Mouse (Mus musculus) intestine, embryonic 14.5 days (tissue): ENCODE data around the gene Dlx3. TPM values are rescaled to one million over a fixed set of nuclear protein-coding genes. Genes with fewer than 3 reads are reported as not detected.
A peak's percentile ranks its signal among the peaks of the same experiment; 100 is the strongest.

Source experiments
- ATAC-seq: fragments of 200-750 bp; cut with Nextera tagmentation; replicated peaks from 2 replicates; pipeline ENCODE4 v1.8.0; 2017; ENCODE audit warnings: low read depth, moderate number of reproducible peaks, moderate TSS enrichment, moderate library complexity; ENCODE audit not compliant: low FRiP score, low TSS enrichment
- DNase-seq: peaks from one replicate; pipeline ENCODE4 v3.0.0-alpha.2; 2018; ENCODE audit warnings: low spot score
- H3K27ac ChIP-seq: fragments of 300-500 bp; sonication (generic); 2 replicates; pipeline ENCODE4 v1.5.1; 2014; ENCODE audit warnings: low read depth, mild to moderate bottlenecking, control low read depth
- H3K27me3 ChIP-seq: fragments of 300-500 bp; sonication (generic); replicated peaks from 2 replicates; pipeline ENCODE4 v1.6.1; 2014; ENCODE audit warnings: low read length, control low read depth; ENCODE audit not compliant: control insufficient read depth, insufficient read depth
- H3K36me3 ChIP-seq: fragments of 300-500 bp; sonication (generic); 2 replicates; pipeline ENCODE4 v1.6.1; 2014; ENCODE audit warnings: low read length, control low read depth; ENCODE audit not compliant: control insufficient read depth, insufficient read depth
- H3K4me1 ChIP-seq: fragments of 300-500 bp; sonication (generic); replicated peaks from 2 replicates; pipeline ENCODE4 v1.6.1; 2014; ENCODE audit warnings: low read length, control low read depth, mixed read lengths; ENCODE audit not compliant: control insufficient read depth, insufficient read depth
- H3K4me2 ChIP-seq: fragments of 300-500 bp; sonication (generic); 2 replicates; pipeline ENCODE4 v1.6.1; 2014; ENCODE audit warnings: low read length
- H3K4me3 ChIP-seq: fragments of 300-500 bp; sonication (generic); 2 replicates; pipeline ENCODE4 v1.5.1; 2014; ENCODE audit warnings: low read depth, low read length, control low read depth, mixed read lengths
- H3K9ac ChIP-seq: fragments of 300-500 bp; sonication (generic); 2 replicates; pipeline ENCODE4 v1.6.1; 2014; ENCODE audit warnings: mild to moderate bottlenecking, low read length
- H3K9me3 ChIP-seq: fragments of 300-500 bp; sonication (generic); 2 replicates; pipeline ENCODE4 v1.6.1; 2016; ENCODE audit warnings: low read length, control low read depth; ENCODE audit not compliant: control insufficient read depth
- WGBS: fragments of 180-500 bp; shearing (Covaris S2); extraction: QIAGEN DNeasy Blood & Tissue Kit; methylation state at CpG from one replicate; pipeline ENCODE4 v1.1.7; 2014; 5-methylcytosine and 5-hydroxymethylcytosine counted together
- polyA plus RNA-seq: library from polyadenylated mRNA; unstranded; fragments of >200 nt; fragmentation: Nextera tagmentation; extraction: Ambion mirVana; gene quantifications from 2 replicates; pipeline ENCODE4 v1.2.1, GENCODE M21; 2014

The Dlx3 gene
- polyA plus RNA-seq, 1 experiment from 2014 or later, result 0.72 TPM

- 0% methylated on average over 41 of the region's 42 CpGs for WGBS
- H3K9me3 ChIP-seq, result no peaks in the 10 kb centered on the region
- H3K27ac ChIP-seq, result peak overlapping the region; percentile 69
- DNase-seq (peak; percentile 84), ATAC-seq (peak; percentile 49)
- peak overlapping the region; percentile 60 for H3K9ac ChIP-seq
- H3K27me3 ChIP-seq, result peaks cover 8% of the 10 kb centered on the region; the same call in 1 of the 2 replicates
- H3K4me3 ChIP-seq, result peak overlapping the region; percentile 52
- H3K36me3 ChIP-seq, result no peaks in the 10 kb centered on the region
- peak overlapping the region; percentile 81 for H3K4me2 ChIP-seq
- peaks cover 63% of the 10 kb centered on the region for H3K4me1 ChIP-seq
Observed at GRCm38 (mm10) chr11:95076041-95076535, 43.8 kb upstream of the Dlx3 start.

- Histone ChIP-seq H3K9me3 (no peaks in the 10 kb centered on the region), H3K36me3 (no peaks in the 10 kb centered on the region), H3K4me2 (peak within 1 kb of the TSS; percentile 81), H3K27ac (peak within 1 kb of the TSS; percentile 69), H3K9ac (peak within 1 kb of the TSS; percentile 60), H3K27me3 (peaks cover 8% of the 10 kb centered on the region; the same call in 1 of the 2 replicates), H3K4me1 (peaks cover 58% of the 10 kb centered on the region), H3K4me3 (peak within 1 kb of the TSS; percentile 52)
- WGBS, result under 1% methylated on average over 48 of the region's 51 CpGs
- DNase-seq (peak; percentile 84), ATAC-seq (peak; percentile 81)
Observed at GRCm38 (mm10) chr11:95076536-95077111, 43.3 kb upstream of the Dlx3 start, which contains the start of gene Itga3. TSS of gene Itga3 (minus strand) at chr11:95076801.

- peaks cover 8% of the 10 kb centered on the region; the same call in 1 of the 2 replicates for H3K27me3 ChIP-seq
- no peaks in the 10 kb centered on the region for H3K36me3 ChIP-seq
- H3K9ac ChIP-seq, result no peak overlapping the region
- no peaks in the 10 kb centered on the region for H3K9me3 ChIP-seq
- WGBS, result 50% methylated on average over 7 of the region's 7 CpGs
- H3K4me3 ChIP-seq, result no peak overlapping the region
- peaks cover 46% of the 10 kb centered on the region for H3K4me1 ChIP-seq
- ATAC-seq (no peak), DNase-seq (no peak)
- H3K4me2 ChIP-seq, result peak overlapping the region; percentile 81
- no peak overlapping the region for H3K27ac ChIP-seq
Observed at GRCm38 (mm10) chr11:95077956-95078355, 42.0 kb upstream of the Dlx3 start.

- ATAC-seq, result no peak
- no peak overlapping the region for H3K4me2 ChIP-seq
- no peaks in the 10 kb centered on the region for H3K9me3 ChIP-seq
- H3K36me3 ChIP-seq, result no peaks in the 10 kb centered on the region
- H3K27ac ChIP-seq, result no peak overlapping the region
- no peak for DNase-seq
- H3K9ac ChIP-seq, result no peak overlapping the region
- 56% methylated on average over 6 of the region's 6 CpGs for WGBS
- H3K4me3 ChIP-seq, result no peak overlapping the region
- peaks cover 8% of the 10 kb centered on the region; the same call in 1 of the 2 replicates for H3K27me3 ChIP-seq
- H3K4me1 ChIP-seq, result peaks cover 35% of the 10 kb centered on the region
Observed at GRCm38 (mm10) chr11:95079256-95079875, 40.6 kb upstream of the Dlx3 start.

- DNase-seq (no peak), ATAC-seq (no peak)
- no peaks in the 10 kb centered on the region for H3K36me3 ChIP-seq
- H3K27ac ChIP-seq, result no peak overlapping the region
- no peaks in the 10 kb centered on the region for H3K9me3 ChIP-seq
- H3K4me1 ChIP-seq, result peaks cover 27% of the 10 kb centered on the region
- H3K27me3 ChIP-seq, result peaks cover 8% of the 10 kb centered on the region; the same call in 1 of the 2 replicates
- WGBS, result 81% methylated on average over 6 of the region's 6 CpGs
- no peak overlapping the region for H3K4me3 ChIP-seq
- H3K9ac ChIP-seq, result no peak overlapping the region
- no peak overlapping the region for H3K4me2 ChIP-seq
Observed at GRCm38 (mm10) chr11:95080783-95081182, 39.1 kb upstream of the Dlx3 start.

- Histone ChIP-seq H3K9me3 (no peaks in the 10 kb centered on the region), H3K27me3 (0 out of 2 replicates have a peak, but pooled peaks cover 3% of the 10 kb centered on the region), H3K4me2 (no peak overlapping the region), H3K4me3 (no peak overlapping the region), H3K27ac (no peak overlapping the region), H3K9ac (no peak overlapping the region), H3K36me3 (no peaks in the 10 kb centered on the region), H3K4me1 (peaks cover 38% of the 10 kb centered on the region)
- DNase-seq (no peak), ATAC-seq (no peak)
- WGBS, result 90% methylated on average over 7 of the region's 7 CpGs
Observed at GRCm38 (mm10) chr11:95082896-95083295, 37.0 kb upstream of the Dlx3 start.

GRCm38 (mm10) chr11:95084175-95084574, 35.7 kb upstream of the Dlx3 start:
- no peaks in the 10 kb centered on the region for H3K9me3 ChIP-seq
- no peak overlapping the region for H3K4me3 ChIP-seq
- H3K36me3 ChIP-seq, result no peaks in the 10 kb centered on the region
- WGBS, result 44% methylated on average over 4 of the region's 4 CpGs
- no peak for DNase-seq
- H3K4me2 ChIP-seq, result no peak overlapping the region
- no peaks in the 10 kb centered on the region for H3K27me3 ChIP-seq
- no peak overlapping the region for H3K9ac ChIP-seq
- H3K27ac ChIP-seq, result no peak overlapping the region
- peaks cover 28% of the 10 kb centered on the region for H3K4me1 ChIP-seq
- ATAC-seq, result no peak

GRCm38 (mm10) chr11:95084811-95085382, 35.0 kb upstream of the Dlx3 start:
- H3K4me3 ChIP-seq, result no peak overlapping the region
- DNase-seq (no peak), ATAC-seq (no peak)
- no peaks in the 10 kb centered on the region for H3K36me3 ChIP-seq
- H3K9me3 ChIP-seq, result no peaks in the 10 kb centered on the region
- no peak overlapping the region for H3K27ac ChIP-seq
- H3K27me3 ChIP-seq, result no peaks in the 10 kb centered on the region
- H3K4me1 ChIP-seq, result peaks cover 21% of the 10 kb centered on the region
- no peak overlapping the region for H3K9ac ChIP-seq
- no peak overlapping the region for H3K4me2 ChIP-seq
- 48% methylated on average over 5 of the region's 5 CpGs for WGBS
